Mouse (Mus musculus): ENCODE data around the gene Rgs18. TPM values are rescaled to one million over a fixed set of nuclear protein-coding genes. Genes with fewer than 3 reads are reported as not detected.

Rgs18 gene
- 179 and 213 TPM in 2 replicates for total RNA-seq (2017)

- ATAC-seq (replicated peaks in 1 of 2; ENCODE audit: insufficient read depth in 1 of 2, low FRiP score in 2 of 2, low TSS enrichment in 1 of 2, low read depth in 1 of 2, poor library complexity in 2 of 2, severe bottlenecking in 2 of 2): peak; percentile 99 to 100
Observed at GRCm38 (mm10) chr1:144775331-144775730, at the start of gene Rgs18. Rgs18 (minus strand) TSS chr1:144775435.

- ATAC-seq (replicated peaks in 1 of 2; ENCODE audit: insufficient read depth in 1 of 2, low FRiP score in 2 of 2, low TSS enrichment in 1 of 2, low read depth in 1 of 2, poor library complexity in 2 of 2, severe bottlenecking in 2 of 2): no peak
Observed at GRCm38 (mm10) chr1:144774394-144774793, 841 bp downstream of the Rgs18 start.

DNA sequence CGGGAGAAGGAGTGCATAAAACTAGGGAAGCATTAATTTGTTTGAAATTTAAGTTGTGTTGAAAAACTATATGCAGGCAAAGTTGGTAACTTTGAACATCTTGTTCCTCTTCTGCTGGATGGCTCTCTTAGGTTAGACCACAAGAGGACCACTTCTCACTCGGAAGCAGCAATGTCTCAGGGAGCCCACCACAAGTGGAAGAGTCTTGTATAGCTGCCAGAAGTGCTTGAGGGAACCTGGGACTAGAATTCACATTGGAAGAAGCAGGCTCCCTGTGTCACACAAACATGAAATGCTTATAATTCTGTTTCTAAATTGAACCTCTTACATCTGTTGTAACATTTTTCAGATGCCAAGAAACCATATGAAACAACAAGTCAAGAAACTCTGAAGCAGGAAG is 9.0 kb downstream of the Rgs18 start:
- peak; percentile 96 to 97 for ATAC-seq (replicated peaks in 1 of 2; ENCODE audit: insufficient read depth in 1 of 2, low FRiP score in 2 of 2, low TSS enrichment in 1 of 2, low read depth in 1 of 2, poor library complexity in 2 of 2, severe bottlenecking in 2 of 2)

GRCm38 (mm10) chr1:144760792-144761191 is 14.4 kb downstream of the Rgs18 start:
- ATAC-seq (replicated peaks in 1 of 2; ENCODE audit: insufficient read depth in 1 of 2, low FRiP score in 2 of 2, low TSS enrichment in 1 of 2, low read depth in 1 of 2, poor library complexity in 2 of 2, severe bottlenecking in 2 of 2): no peak

DNA sequence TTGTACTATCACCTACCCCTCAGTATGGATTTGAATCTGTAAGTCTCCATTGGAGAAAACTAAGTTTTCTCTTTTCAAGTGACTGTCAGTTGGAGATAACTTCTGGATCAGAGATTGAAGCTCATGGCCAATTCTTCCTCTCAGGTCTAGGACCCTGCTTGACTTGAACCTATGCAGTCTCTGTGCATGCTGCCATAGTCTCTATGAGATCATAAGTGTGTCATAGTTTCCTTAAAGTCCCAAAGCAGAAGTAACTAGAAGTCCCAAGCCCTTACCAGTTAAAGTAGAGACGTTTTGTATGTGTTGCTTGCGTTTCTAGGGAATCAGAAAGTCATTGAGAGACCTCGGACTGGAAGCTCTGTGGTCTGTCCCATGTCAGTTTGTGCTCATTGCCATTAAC is 24.5 kb downstream of the Rgs18 start:
- ATAC-seq (replicated peaks in 1 of 2; ENCODE audit: insufficient read depth in 1 of 2, low FRiP score in 2 of 2, low TSS enrichment in 1 of 2, low read depth in 1 of 2, poor library complexity in 2 of 2, severe bottlenecking in 2 of 2): peak; percentile 46 to 53; a peak in 2 of 4 replicates

- ATAC-seq (replicated peaks in 1 of 2; ENCODE audit: insufficient read depth in 1 of 2, low FRiP score in 2 of 2, low TSS enrichment in 1 of 2, low read depth in 1 of 2, poor library complexity in 2 of 2, severe bottlenecking in 2 of 2): no peak
Observed at GRCm38 (mm10) chr1:144746182-144746581, 29.1 kb downstream of the Rgs18 start.

- no peak for ATAC-seq (replicated peaks in 1 of 2; ENCODE audit: insufficient read depth in 1 of 2, low FRiP score in 2 of 2, low TSS enrichment in 1 of 2, low read depth in 1 of 2, poor library complexity in 2 of 2, severe bottlenecking in 2 of 2)
Observed at GRCm38 (mm10) chr1:144737739-144738138, 37.5 kb downstream of the Rgs18 start.

- ATAC-seq (replicated peaks in 1 of 2; ENCODE audit: insufficient read depth in 1 of 2, low FRiP score in 2 of 2, low TSS enrichment in 1 of 2, low read depth in 1 of 2, poor library complexity in 2 of 2, severe bottlenecking in 2 of 2): no peak
Observed at GRCm38 (mm10) chr1:144720736-144721135, 54.5 kb downstream of the Rgs18 start.

GRCm38 (mm10) chr1:144704373-144704772 is 70.9 kb downstream of the Rgs18 start:
- no peak for ATAC-seq (replicated peaks in 1 of 2; ENCODE audit: insufficient read depth in 1 of 2, low FRiP score in 2 of 2, low TSS enrichment in 1 of 2, low read depth in 1 of 2, poor library complexity in 2 of 2, severe bottlenecking in 2 of 2)

Other genes starting within 250 kb of the Rgs18 start
- gene Rgs21, start 207.8 kb downstream of the Rgs18 start, total RNA-seq (2017): not detected in 2 replicates

Data from hematopoietic stem cell, adult 5-6 weeks (primary cell).